Comparison of ENCODE assay signal across 10 mouse cellular contexts in genomic region chr11:60294630-60295313, GRCm38 (mm10). TPM values are rescaled to one million over a fixed set of nuclear protein-coding genes. Genes with fewer than 3 reads are reported as not detected.
DNase-seq lines count a peak whose midpoint lies in the region; ATAC-seq and TF ChIP-seq lines count a peak whose summit lies in the region.
"Had no signal": no experiment of that assay in that cellular context is flagged by ENCODE, and none has a peak within 500 bp of the region (broad histone marks: within the 10 kb centered on the region; RNA-seq: fewer than 3 reads in every experiment).

No protein-coding gene starts in this region.

- H3K27ac ChIP-seq in intestine, embryonic 14.5 days (ENCODE audit: low read depth), result peak overlapping the region; percentile 47; the same call in 1 of the 2 replicates
- H3K27ac ChIP-seq in intestine, postnatal 0 days (ENCODE audit: low read depth, low read length), result no peak overlapping the region
- peak overlapping the region; percentile 74 for H3K27ac ChIP-seq in embryonic facial prominence, embryonic 14.5 days (replicated peaks; ENCODE audit: low read depth, low read length)
- H3K27ac ChIP-seq in limb, embryonic 11.5 days (replicated peaks; ENCODE audit: low read depth, low read length), result peak overlapping the region; percentile 70
- peak overlapping the region; percentile 73 for H3K27ac ChIP-seq in neural tube, embryonic 11.5 days (ENCODE audit: low read depth, low read length)

- no peaks in the 10 kb centered on the region for H3K36me3 ChIP-seq in intestine, embryonic 14.5 days (ENCODE audit: control insufficient read depth, insufficient read depth, low read length)
- no peaks in the 10 kb centered on the region for H3K36me3 ChIP-seq in intestine, postnatal 0 days (ENCODE audit: control insufficient read depth, insufficient read depth)
- no peaks in the 10 kb centered on the region for H3K36me3 ChIP-seq in embryonic facial prominence, embryonic 14.5 days (ENCODE audit: control insufficient read depth, insufficient read depth, low read length)
- H3K36me3 ChIP-seq in limb, embryonic 11.5 days (ENCODE audit: control insufficient read depth, insufficient read depth, low read length), result no peaks in the 10 kb centered on the region
- H3K36me3 ChIP-seq in neural tube, embryonic 11.5 days (ENCODE audit: control insufficient read depth, insufficient read depth, low read length), result no peaks in the 10 kb centered on the region

- no peaks in the 10 kb centered on the region for H3K27me3 ChIP-seq in intestine, embryonic 14.5 days (replicated peaks; ENCODE audit: control insufficient read depth, insufficient read depth, low read length)
- no peaks in the 10 kb centered on the region for H3K27me3 ChIP-seq in intestine, postnatal 0 days (replicated peaks; ENCODE audit: control insufficient read depth, insufficient read depth, low read length)
- no peaks in the 10 kb centered on the region for H3K27me3 ChIP-seq in embryonic facial prominence, embryonic 14.5 days (replicated peaks; ENCODE audit: control insufficient read depth, insufficient read depth, low read length)
- no peaks in the 10 kb centered on the region for H3K27me3 ChIP-seq in limb, embryonic 11.5 days (ENCODE audit: control insufficient read depth, insufficient read depth, low read length)
- no peaks in the 10 kb centered on the region for H3K27me3 ChIP-seq in neural tube, embryonic 11.5 days (ENCODE audit: control insufficient read depth, insufficient read depth, low read length)

- peaks cover 34% of the 10 kb centered on the region for H3K4me1 ChIP-seq in intestine, embryonic 14.5 days (replicated peaks; ENCODE audit: control insufficient read depth, insufficient read depth, low read length)
- H3K4me1 ChIP-seq in intestine, postnatal 0 days (replicated peaks; ENCODE audit: control insufficient read depth, insufficient read depth, low read length), result no peaks in the 10 kb centered on the region
- H3K4me1 ChIP-seq in embryonic facial prominence, embryonic 14.5 days (ENCODE audit: control insufficient read depth, insufficient read depth, low read length), result peaks cover 32% of the 10 kb centered on the region
- peaks cover 16% of the 10 kb centered on the region for H3K4me1 ChIP-seq in limb, embryonic 11.5 days (ENCODE audit: control insufficient read depth, insufficient read depth, low read length)
- peaks cover 15% of the 10 kb centered on the region for H3K4me1 ChIP-seq in neural tube, embryonic 11.5 days (ENCODE audit: control insufficient read depth, insufficient read depth, low read length)

- TF ChIP-seq CTCF in intestine, postnatal 0 days (IDR thresholded peaks at IDR 0.05; ENCODE audit: low read depth), result no peak

- WGBS in intestine, embryonic 14.5 days, result 31% methylated on average over 5 of the region's 5 CpGs
- 60% methylated on average over 5 of the region's 5 CpGs for WGBS in intestine, postnatal 0 days
- WGBS in embryonic facial prominence, embryonic 14.5 days, result 35% methylated on average over 5 of the region's 5 CpGs
- 36% methylated on average over 5 of the region's 5 CpGs for WGBS in limb, embryonic 11.5 days
- 38% methylated on average over 5 of the region's 5 CpGs for WGBS in neural tube, embryonic 11.5 days

- H3K4me3 ChIP-seq in intestine, embryonic 14.5 days (ENCODE audit: low read depth, low read length), result no peak overlapping the region
- no peak overlapping the region for H3K4me3 ChIP-seq in intestine, postnatal 0 days (ENCODE audit: low read depth, low read length)
- no peak overlapping the region for H3K4me3 ChIP-seq in embryonic facial prominence, embryonic 14.5 days (ENCODE audit: low read depth, low read length)
- H3K4me3 ChIP-seq in limb, embryonic 11.5 days (ENCODE audit: low read depth, low read length), result no peak overlapping the region
- no peak overlapping the region for H3K4me3 ChIP-seq in neural tube, embryonic 11.5 days (ENCODE audit: low read depth, low read length)

- no peak for ATAC-seq in intestine, embryonic 14.5 days (replicated peaks; ENCODE audit: low FRiP score, low TSS enrichment, low read depth)
- ATAC-seq in intestine, postnatal 0 days, result no peak
- ATAC-seq in embryonic facial prominence, embryonic 14.5 days (ENCODE audit: low read depth), result peak; percentile 26; the same call in 1 of the 2 replicates
- ATAC-seq in limb, embryonic 11.5 days (ENCODE audit: insufficient number of reproducible peaks, low FRiP score, low TSS enrichment, low read depth), result 0 out of 2 replicates have a peak, but pooled peaks have one; percentile 13
- ATAC-seq in neural tube, embryonic 11.5 days (ENCODE audit: insufficient read depth, low FRiP score, low TSS enrichment), result no peak

- H3K9ac ChIP-seq in intestine, embryonic 14.5 days (ENCODE audit: low read length), result no peak overlapping the region
- no peak overlapping the region for H3K9ac ChIP-seq in intestine, postnatal 0 days (ENCODE audit: low read depth, low read length)
- no peak overlapping the region for H3K9ac ChIP-seq in embryonic facial prominence, embryonic 14.5 days (ENCODE audit: low read depth, low read length)
- H3K9ac ChIP-seq in limb, embryonic 11.5 days (ENCODE audit: low read length), result no peak overlapping the region; the same call in 1 of the 2 replicates
- peak overlapping the region; percentile 14; the same call in 1 of the 2 replicates for H3K9ac ChIP-seq in neural tube, embryonic 11.5 days (ENCODE audit: low read length)

- H3K9me3 ChIP-seq in intestine, embryonic 14.5 days (ENCODE audit: control insufficient read depth, low read length), result no peaks in the 10 kb centered on the region
- no peaks in the 10 kb centered on the region for H3K9me3 ChIP-seq in intestine, postnatal 0 days (ENCODE audit: control insufficient read depth)
- no peaks in the 10 kb centered on the region for H3K9me3 ChIP-seq in embryonic facial prominence, embryonic 14.5 days (ENCODE audit: control insufficient read depth, low read length)
- no peaks in the 10 kb centered on the region for H3K9me3 ChIP-seq in limb, embryonic 11.5 days (ENCODE audit: control insufficient read depth, low read length)
- no peaks in the 10 kb centered on the region for H3K9me3 ChIP-seq in neural tube, embryonic 11.5 days (ENCODE audit: control insufficient read depth, low read length)
- H3K9me3 ChIP-seq: G1E had no signal

- H3K4me2 ChIP-seq in intestine, embryonic 14.5 days (ENCODE audit: low read length), result no peak overlapping the region
- no peak overlapping the region for H3K4me2 ChIP-seq in intestine, postnatal 0 days (replicated peaks; ENCODE audit: low read depth)
- H3K4me2 ChIP-seq in embryonic facial prominence, embryonic 14.5 days (ENCODE audit: low read depth, low read length), result no peak overlapping the region
- H3K4me2 ChIP-seq in limb, embryonic 11.5 days (ENCODE audit: low read depth, severe bottlenecking), result peak overlapping the region; percentile 3; the same call in 1 of the 2 replicates
- no peak overlapping the region for H3K4me2 ChIP-seq in neural tube, embryonic 11.5 days (ENCODE audit: low read depth)

- peak; percentile 52 for DNase-seq in intestine, embryonic 14.5 days (ENCODE audit: low spot score)
- DNase-seq in embryonic facial prominence, embryonic 14.5 days (ENCODE audit: low spot score), result no peak
- peak; percentile 44 for DNase-seq in limb, embryonic 11.5 days (ENCODE audit: low spot score)
- peak; percentile 22 for DNase-seq in neural tube, embryonic 11.5 days (ENCODE audit: low spot score)
- DNase-seq in retina, postnatal 1 day, result no peak
- no peak for DNase-seq in adrenal gland, adult 18-20 months (ENCODE audit: low spot score in 2 of 2)
- DNase-seq in cerebellum, adult 9-10 months, result no peak
- DNase-seq: lung, postnatal 10 days had no signal

RNA-seq across cellular contexts. Expression of gene Tom1l2, which starts 57.9 kb away (rescaled TPM):
- 16.3 and 19.4 TPM in 2 replicates for polyA plus RNA-seq in intestine, embryonic 14.5 days (2014; fragmentation: Nextera tagmentation; extraction: Ambion mirVana)
- polyA plus RNA-seq in intestine, postnatal 0 days (2015; fragmentation: Nextera tagmentation; extraction: Ambion mirVana), result 29.6 and 35.1 TPM in 2 replicates
- polyA plus RNA-seq in embryonic facial prominence, embryonic 14.5 days (2014; fragmentation: Nextera tagmentation; extraction: Ambion mirVana), result 21.8 and 23.4 TPM in 2 replicates
- polyA plus RNA-seq in limb, embryonic 11.5 days (2014; fragmentation: Nextera tagmentation; extraction: Ambion mirVana), result 10.6 and 12.2 TPM in 2 replicates
- 19.1 and 21.2 TPM in 2 replicates for polyA plus RNA-seq in neural tube, embryonic 11.5 days (2014; fragmentation: Nextera tagmentation; extraction: Ambion mirVana)
- total RNA-seq in adrenal gland, adult 18-20 months (2021), result 10 to 100 TPM; 63.0 to 80.7 TPM

RNA-seq across cellular contexts. Expression of gene Drc3, which starts 58.4 kb away (rescaled TPM):
- polyA plus RNA-seq in intestine, embryonic 14.5 days (2014; fragmentation: Nextera tagmentation; extraction: Ambion mirVana), result 1.6 and 1.8 TPM in 2 replicates
- 1.7 and 1.9 TPM in 2 replicates for polyA plus RNA-seq in intestine, postnatal 0 days (2015; fragmentation: Nextera tagmentation; extraction: Ambion mirVana)
- 4.2 and 7.9 TPM in 2 replicates for polyA plus RNA-seq in embryonic facial prominence, embryonic 14.5 days (2014; fragmentation: Nextera tagmentation; extraction: Ambion mirVana)
- polyA plus RNA-seq in limb, embryonic 11.5 days (2014; fragmentation: Nextera tagmentation; extraction: Ambion mirVana), result 1.4 and 1.9 TPM in 2 replicates
- 0.69 and 1.4 TPM in 2 replicates for polyA plus RNA-seq in neural tube, embryonic 11.5 days (2014; fragmentation: Nextera tagmentation; extraction: Ambion mirVana)
- total RNA-seq in adrenal gland, adult 18-20 months (2021), result 1 to 10 TPM in 1 of 2 experiments, under 1 TPM in 1; 0.73 to 1.6 TPM

Comparison
In these comparisons a context has a peak if more than half of its experiments do, and no peak if none do; other contexts are left out.
1. ATAC-seq: peak in embryonic facial prominence, embryonic 14.5 days (single experiment) and limb, embryonic 11.5 days (single experiment); none in intestine, embryonic 14.5 days (single experiment), intestine, postnatal 0 days (single experiment) and neural tube, embryonic 11.5 days (single experiment).
2. DNase-seq: peak in intestine, embryonic 14.5 days (single experiment), limb, embryonic 11.5 days (single experiment) and neural tube, embryonic 11.5 days (single experiment); none in embryonic facial prominence, embryonic 14.5 days (single experiment), retina, postnatal 1 day (single experiment), adrenal gland, adult 18-20 months (0 of 2) and cerebellum, adult 9-10 months (single experiment).